8 mouse cellular contexts compared by ENCODE assay signal in the genomic region with DNA sequence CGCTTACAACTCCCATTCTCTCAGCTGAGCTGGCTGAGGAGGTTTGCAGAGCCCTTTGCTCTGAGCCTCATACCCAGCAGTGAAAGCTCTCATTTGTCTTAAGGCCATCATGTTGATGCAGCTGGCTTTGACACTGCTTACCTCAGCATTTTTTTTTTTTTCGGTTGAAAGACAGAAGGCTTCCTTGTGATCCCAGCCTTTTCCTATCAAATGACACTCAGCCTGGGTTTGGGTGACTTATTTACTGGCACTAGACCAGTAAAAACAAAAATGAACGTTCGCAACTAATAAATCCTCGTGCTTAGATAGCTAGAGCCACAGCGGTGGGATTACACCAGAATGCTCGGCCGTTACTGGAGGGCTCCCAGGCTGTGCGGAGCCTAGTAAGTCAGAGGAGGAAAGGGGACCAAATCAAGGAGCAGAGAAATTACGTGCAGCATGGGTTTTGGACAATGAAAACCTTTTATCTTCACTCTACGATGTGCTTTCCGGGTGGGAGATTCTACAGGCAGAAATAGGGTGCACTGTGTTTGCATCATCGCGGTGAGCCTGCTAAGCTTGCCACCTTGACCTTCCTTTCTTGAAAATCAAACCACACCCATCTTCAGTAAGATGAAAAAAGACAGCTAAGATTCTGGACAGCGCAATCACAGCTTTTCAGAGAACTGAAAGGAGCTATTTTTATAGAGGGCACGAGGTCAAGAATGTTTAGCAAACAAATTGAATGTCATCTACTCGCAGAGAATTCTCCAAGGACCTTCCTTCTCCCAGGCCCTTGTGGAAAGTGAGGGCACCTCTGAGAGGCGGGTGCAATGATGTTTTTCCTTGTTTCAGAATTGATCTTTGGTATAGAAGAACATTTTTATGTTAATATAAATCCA.
DNase-seq lines count a peak whose midpoint lies in the region; ATAC-seq lines count a peak whose summit lies in the region.

No protein-coding gene starts in this region.

- no peaks in the 10 kb centered on the region for H3K36me3 ChIP-seq in embryonic facial prominence, embryonic 15.5 days
- no peaks in the 10 kb centered on the region for H3K36me3 ChIP-seq in hindbrain, embryonic 12.5 days
- no peaks in the 10 kb centered on the region for H3K36me3 ChIP-seq in limb, embryonic 12.5 days
- H3K36me3 ChIP-seq in neural tube, embryonic 12.5 days: no peaks in the 10 kb centered on the region

- WGBS in embryonic facial prominence, embryonic 15.5 days: 28% methylated on average over 18 of the region's 18 CpGs
- 9% methylated on average over 18 of the region's 18 CpGs for WGBS in hindbrain, embryonic 12.5 days
- 41% methylated on average over 18 of the region's 18 CpGs for WGBS in limb, embryonic 12.5 days
- 13% methylated on average over 18 of the region's 18 CpGs for WGBS in neural tube, embryonic 12.5 days

- no peak overlapping the region for H3K9ac ChIP-seq in embryonic facial prominence, embryonic 15.5 days
- no peak overlapping the region for H3K9ac ChIP-seq in hindbrain, embryonic 12.5 days
- no peak overlapping the region for H3K9ac ChIP-seq in limb, embryonic 12.5 days (replicated peaks)
- H3K9ac ChIP-seq in neural tube, embryonic 12.5 days: no peak overlapping the region

- H3K4me1 ChIP-seq in embryonic facial prominence, embryonic 15.5 days: peaks cover 18% of the 10 kb centered on the region
- H3K4me1 ChIP-seq in hindbrain, embryonic 12.5 days: peaks cover 19% of the 10 kb centered on the region
- H3K4me1 ChIP-seq in limb, embryonic 12.5 days (replicated peaks): peaks cover 17% of the 10 kb centered on the region
- H3K4me1 ChIP-seq in neural tube, embryonic 12.5 days: peaks cover 23% of the 10 kb centered on the region

- no peaks in the 10 kb centered on the region for H3K9me3 ChIP-seq in embryonic facial prominence, embryonic 15.5 days (replicated peaks)
- H3K9me3 ChIP-seq in hindbrain, embryonic 12.5 days (replicated peaks): no peaks in the 10 kb centered on the region
- no peaks in the 10 kb centered on the region for H3K9me3 ChIP-seq in limb, embryonic 12.5 days
- H3K9me3 ChIP-seq in neural tube, embryonic 12.5 days: no peaks in the 10 kb centered on the region

- 0 out of 2 replicates have a peak overlapping the region, but pooled peaks have one; percentile 4 for H3K4me2 ChIP-seq in embryonic facial prominence, embryonic 15.5 days (replicated peaks)
- H3K4me2 ChIP-seq in hindbrain, embryonic 12.5 days (replicated peaks): peak overlapping the region; percentile 21
- peak overlapping the region; percentile 17; the same call in 1 of the 2 replicates for H3K4me2 ChIP-seq in limb, embryonic 12.5 days
- peak overlapping the region; percentile 41 for H3K4me2 ChIP-seq in neural tube, embryonic 12.5 days (replicated peaks)

- H3K27ac ChIP-seq in embryonic facial prominence, embryonic 15.5 days (replicated peaks): peak overlapping the region; percentile 41; the same call in 1 of the 2 replicates
- peak overlapping the region; percentile 78 for H3K27ac ChIP-seq in hindbrain, embryonic 12.5 days
- peak overlapping the region; percentile 80 for H3K27ac ChIP-seq in limb, embryonic 12.5 days
- H3K27ac ChIP-seq in neural tube, embryonic 12.5 days: peak overlapping the region; percentile 43

- ATAC-seq in embryonic facial prominence, embryonic 15.5 days (ENCODE audit: insufficient number of reproducible peaks, low FRiP score, low TSS enrichment, low read depth): no peak; the same call in 1 of the 2 replicates
- ATAC-seq in hindbrain, embryonic 12.5 days (ENCODE audit: low FRiP score): peak; percentile 78
- ATAC-seq in limb, embryonic 12.5 days (ENCODE audit: insufficient number of reproducible peaks, insufficient read depth, low FRiP score, low TSS enrichment, low read depth): peak; percentile 66
- peak; percentile 84 for ATAC-seq in neural tube, embryonic 12.5 days (ENCODE audit: low FRiP score, low read depth)
- ATAC-seq in inflammation-experienced regulatory T-cells, adult 6 months: no peak

- no peak overlapping the region for H3K4me3 ChIP-seq in embryonic facial prominence, embryonic 15.5 days (replicated peaks)
- H3K4me3 ChIP-seq in hindbrain, embryonic 12.5 days: no peak overlapping the region
- no peak overlapping the region for H3K4me3 ChIP-seq in limb, embryonic 12.5 days (replicated peaks)
- no peak overlapping the region for H3K4me3 ChIP-seq in neural tube, embryonic 12.5 days

- H3K27me3 ChIP-seq in embryonic facial prominence, embryonic 15.5 days: no peaks in the 10 kb centered on the region
- H3K27me3 ChIP-seq in hindbrain, embryonic 12.5 days: no peaks in the 10 kb centered on the region
- H3K27me3 ChIP-seq in limb, embryonic 12.5 days: no peaks in the 10 kb centered on the region
- H3K27me3 ChIP-seq in neural tube, embryonic 12.5 days (replicated peaks): no peaks in the 10 kb centered on the region

- peak; percentile 8 for DNase-seq in gastrocnemius, postnatal 10 days
- no peak for DNase-seq in gastrocnemius, adult 8-10 months (ENCODE audit: low spot score in 2 of 2)
- DNase-seq in spleen, postnatal 36 days (ENCODE audit: low spot score in 2 of 2): no peak

Comparison
In these comparisons a context has a peak if more than half of its experiments do, and no peak if none do; other contexts are left out.
1. ATAC-seq: peak in hindbrain, embryonic 12.5 days (single experiment), limb, embryonic 12.5 days (single experiment) and neural tube, embryonic 12.5 days (single experiment); none in embryonic facial prominence, embryonic 15.5 days (single experiment) and inflammation-experienced regulatory T-cells, adult 6 months (single experiment).
2. Peak in every context shown above with its lines, with median percentiles within 50 percentile points of each other: H3K27ac ChIP-seq and H3K4me2 ChIP-seq.